Mouse (Mus musculus) C2C12 (cell line): ENCODE measurements around the gene Ankrd27. TPM values are rescaled to one million over a fixed set of nuclear protein-coding genes. Genes with fewer than 3 reads are reported as not detected.
A peak's percentile ranks its signal among the peaks of the same experiment; 100 is the strongest.

ENCODE experiments used
- H3K27me3 ChIP-seq: one replicate; pipeline ENCODE4 v1.6.1; 2011; ENCODE audit not compliant: control insufficient read depth, insufficient read depth, insufficient read length
- H3K36me3 ChIP-seq: one replicate; pipeline ENCODE4 v1.6.1; 2011; ENCODE audit not compliant: control insufficient read depth, insufficient read depth
- H3K4me3 ChIP-seq: one replicate; pipeline ENCODE4 v1.5.1; 2011; ENCODE audit warnings: mild to moderate bottlenecking, control low read depth; ENCODE audit not compliant: poor library complexity, insufficient read depth, severe bottlenecking
- H3K79me2 ChIP-seq: one replicate; pipeline ENCODE4 v1.6.1; 2011; ENCODE audit not compliant: control insufficient read depth, insufficient read depth
- H3K79me3 ChIP-seq: one replicate; pipeline ENCODE4 v1.6.1; 2011; ENCODE audit warnings: low read depth, control low read depth
- H3ac ChIP-seq: one replicate; pipeline ENCODE3; 2011; ENCODE audit warnings: low read depth; ENCODE audit not compliant: control insufficient read depth, insufficient read length
- CEBPB ChIP-seq: IDR thresholded peaks from one replicate; pipeline ENCODE4 v1.6.1; 2011; ENCODE audit warnings: low read depth, mild to moderate bottlenecking, control low read depth, moderate library complexity
- CTCF ChIP-seq: IDR thresholded peaks from one replicate; pipeline ENCODE4 v1.5.1; 2011; ENCODE audit not compliant: control insufficient read depth, insufficient read depth, insufficient read length
- FOSL1 ChIP-seq: IDR thresholded peaks from one replicate; pipeline ENCODE4 v1.8.0; 2011; ENCODE audit warnings: mild to moderate bottlenecking, low read length; ENCODE audit not compliant: poor library complexity, insufficient read depth, severe bottlenecking
- MAX ChIP-seq: IDR thresholded peaks from one replicate; pipeline ENCODE4 v1.6.1; 2011; ENCODE audit warnings: mild to moderate bottlenecking, control low read depth
- MYOD1 ChIP-seq: IDR thresholded peaks from one replicate; pipeline ENCODE4 v1.6.1; 2011; ENCODE audit warnings: low read depth; ENCODE audit not compliant: control insufficient read depth, insufficient read length
- MYOG ChIP-seq: IDR thresholded peaks from one replicate; pipeline ENCODE4 v1.6.1; 2011; ENCODE audit not compliant: control insufficient read depth, insufficient read length; ENCODE audit errors: extremely low read depth
- USF1 ChIP-seq: IDR thresholded peaks from one replicate; pipeline ENCODE4 v1.6.1; 2011; ENCODE audit warnings: low read depth, mild to moderate bottlenecking, control low read depth, moderate library complexity
- polyA plus RNA-seq: library from polyadenylated mRNA; unstranded; fragments of >200 nt; fragmentation: generic; extraction: Trizol; gene quantifications from one replicate; pipeline ENCODE4 v1.2.1, GENCODE M21; 2012; ENCODE audit warnings: missing spikeins

Gene Ankrd27
- polyA plus RNA-seq, 1 experiment: 19.5 TPM

DNA sequence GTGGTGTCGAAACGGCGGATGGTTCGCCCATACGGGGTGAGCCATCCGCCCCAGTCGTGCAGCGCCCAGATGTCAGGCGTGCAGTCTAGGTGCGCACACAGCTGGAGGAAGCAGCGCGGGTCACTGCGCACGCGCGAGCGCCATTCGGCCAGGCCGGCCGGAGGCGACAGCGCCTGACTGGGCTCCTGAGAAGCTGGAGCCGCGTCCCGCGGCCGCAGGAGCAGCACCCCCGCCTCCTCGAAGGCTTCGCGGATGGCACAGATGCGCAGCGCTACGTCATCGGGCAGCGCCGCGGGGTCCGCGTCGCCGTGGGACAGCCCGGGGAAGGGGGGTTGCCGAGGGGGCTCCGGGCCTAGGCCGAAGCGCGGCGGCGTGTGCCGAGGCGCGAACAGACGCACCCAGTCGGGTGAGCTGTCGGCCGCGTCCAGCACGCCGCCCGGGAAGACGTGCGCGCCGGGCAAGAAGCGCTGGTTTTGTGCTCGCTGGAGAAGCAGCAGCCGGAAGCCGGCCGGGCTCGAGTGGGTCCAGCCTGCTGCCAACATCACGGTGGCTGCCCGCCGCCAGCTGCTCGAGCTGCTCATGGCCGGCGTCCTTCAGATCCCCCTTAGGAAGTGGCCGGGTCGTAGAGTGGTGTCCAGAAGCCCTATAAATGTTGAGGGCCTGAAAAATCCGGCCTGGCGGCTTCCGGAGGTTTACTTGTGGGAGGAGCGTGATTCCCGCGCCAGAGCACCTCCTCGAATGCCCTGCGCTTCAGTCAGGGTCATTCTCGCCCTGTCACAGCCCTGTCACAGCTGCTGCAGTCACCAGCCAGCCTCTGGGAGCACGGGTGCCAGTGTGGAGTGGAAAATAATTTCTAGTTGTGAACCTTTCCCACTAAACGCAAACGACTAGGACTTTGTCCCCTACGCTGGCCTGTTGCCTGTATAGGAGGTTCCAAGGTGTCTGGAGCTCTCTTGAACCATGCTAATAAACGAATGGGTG, 30.5 kb upstream of the Ankrd27 start:
- peak overlapping the region; percentile 59 for H3ac ChIP-seq
- no peaks in the 10 kb centered on the region for H3K79me2 ChIP-seq
- TF ChIP-seq MYOD1 (no peak), CTCF (no peak), CEBPB (no peak), USF1 (no peak), FOSL1 (no peak), MAX (no peak), MYOG (no peak)
- H3K27me3 ChIP-seq: no peaks in the 10 kb centered on the region
- peaks cover 3% of the 10 kb centered on the region for H3K79me3 ChIP-seq
- peaks cover 10% of the 10 kb centered on the region for H3K36me3 ChIP-seq
- H3K4me3 ChIP-seq: peak overlapping the region; percentile 56

DNA sequence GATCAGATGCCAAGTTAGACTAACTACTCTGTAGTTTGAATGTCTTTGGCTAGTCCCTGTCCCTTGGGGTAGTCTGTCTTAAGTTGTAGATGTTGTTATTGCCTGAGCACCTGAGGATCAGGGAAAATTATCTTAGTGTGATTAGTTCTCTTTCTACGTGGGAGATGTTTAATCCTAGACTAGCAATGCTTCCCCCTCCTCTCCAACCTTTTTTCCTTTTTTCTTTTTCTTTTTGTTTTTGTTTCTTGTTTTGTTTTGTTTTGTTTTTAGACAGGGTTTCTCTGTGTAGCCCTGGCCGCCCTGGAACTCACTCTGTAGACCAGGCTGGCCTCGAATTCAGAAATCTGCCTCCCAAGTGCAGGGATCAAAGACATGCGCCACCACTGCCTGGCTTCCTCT, 29.8 kb upstream of the Ankrd27 start, which contains the start of gene Nudt19:
TSS of gene Nudt19 (minus strand) at position 100 of the 399 bp plus-strand sequence.
- H3K4me3 ChIP-seq: peak within 1 kb of the TSS; percentile 56
- TF ChIP-seq MYOG (no peak), MAX (no peak), CTCF (no peak), FOSL1 (no peak), MYOD1 (no peak), CEBPB (no peak), USF1 (no peak)
- peaks cover 3% of the 10 kb centered on the region for H3K36me3 ChIP-seq
- peaks cover 3% of the 10 kb centered on the region for H3K79me3 ChIP-seq
- no peaks in the 10 kb centered on the region for H3K79me2 ChIP-seq
- peak within 1 kb of the TSS; percentile 59 for H3ac ChIP-seq
- peaks cover 5% of the 10 kb centered on the region for H3K27me3 ChIP-seq

DNA sequence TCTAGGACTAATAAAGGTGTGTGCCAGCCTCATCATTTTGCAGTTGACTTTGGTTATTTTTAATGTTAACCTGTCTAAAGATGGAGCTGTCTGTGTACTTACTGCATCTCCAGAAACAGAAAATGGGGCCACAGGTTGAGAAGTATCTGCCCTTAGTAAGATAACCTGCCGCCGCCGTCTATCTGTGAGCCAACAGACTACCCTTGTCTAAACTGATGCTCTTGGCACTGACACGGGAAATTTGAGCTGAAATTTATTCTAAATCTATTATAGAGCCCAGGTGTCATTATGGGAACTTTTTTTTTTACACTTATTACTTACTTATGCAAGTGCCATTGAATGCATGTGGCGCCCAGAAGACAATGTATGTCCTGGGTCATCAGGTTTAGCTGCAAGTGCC, 29.1 kb upstream of the Ankrd27 start:
- peaks cover 12% of the 10 kb centered on the region for H3K27me3 ChIP-seq
- no peaks in the 10 kb centered on the region for H3K36me3 ChIP-seq
- TF ChIP-seq USF1 (no peak), MAX (no peak), CTCF (no peak)
- no peak overlapping the region for H3ac ChIP-seq
- H3K79me2 ChIP-seq: no peaks in the 10 kb centered on the region
- peaks cover 3% of the 10 kb centered on the region for H3K79me3 ChIP-seq
- H3K4me3 ChIP-seq: no peak overlapping the region

DNA sequence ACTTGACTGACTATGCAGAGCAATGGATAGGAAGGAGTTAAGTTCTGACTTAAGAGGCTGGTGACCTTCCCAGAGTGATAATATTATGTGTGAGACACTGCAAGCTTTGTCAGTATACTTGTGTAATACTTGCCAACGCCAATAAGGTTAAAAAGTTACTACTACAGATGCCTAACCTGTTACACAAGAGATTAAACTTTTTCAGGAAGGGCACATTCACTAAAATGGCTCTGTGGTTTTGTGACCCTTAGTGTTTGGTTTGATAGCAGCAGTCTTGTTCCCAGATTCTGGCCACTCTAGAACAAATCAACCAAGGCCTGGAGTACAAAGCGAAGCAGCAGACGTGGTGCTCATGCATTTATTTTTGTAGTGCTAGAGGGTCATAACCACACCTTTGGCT, 28.5 kb upstream of the Ankrd27 start:
- no peaks in the 10 kb centered on the region for H3K79me2 ChIP-seq
- H3K79me3 ChIP-seq: peaks cover 3% of the 10 kb centered on the region
- peaks cover 18% of the 10 kb centered on the region for H3K27me3 ChIP-seq
- no peaks in the 10 kb centered on the region for H3K36me3 ChIP-seq
- TF ChIP-seq FOSL1 (no peak), CEBPB (no peak), MYOD1 (no peak), MYOG (no peak), USF1 (no peak), MAX (no peak), CTCF (no peak)
- H3ac ChIP-seq: no peak overlapping the region
- H3K4me3 ChIP-seq: no peak overlapping the region

DNA sequence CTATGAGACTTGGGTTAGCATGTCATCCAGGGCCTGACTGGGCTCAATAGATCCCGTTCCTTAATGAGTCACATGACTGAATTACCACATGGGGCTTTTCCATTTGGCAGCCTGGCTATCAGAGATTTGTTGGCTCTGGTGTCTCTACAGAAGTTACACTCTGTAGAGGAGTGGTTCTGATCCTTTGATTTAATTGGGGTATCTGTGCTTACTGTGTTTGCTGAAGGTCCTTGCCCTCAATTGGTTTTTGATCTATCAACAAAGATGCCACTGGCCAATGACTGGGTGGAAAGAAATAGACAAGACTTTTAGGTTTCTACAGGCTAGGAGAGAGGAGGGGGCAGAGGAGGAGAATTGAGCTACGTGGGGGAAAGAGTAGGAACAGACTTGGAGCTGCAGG, 27.4 kb upstream of the Ankrd27 start:
- Histone ChIP-seq H3K79me3 (peaks cover 3% of the 10 kb centered on the region), H3ac (no peak overlapping the region), H3K36me3 (no peaks in the 10 kb centered on the region), H3K27me3 (peaks cover 24% of the 10 kb centered on the region), H3K4me3 (no peak overlapping the region), H3K79me2 (no peaks in the 10 kb centered on the region)
- TF ChIP-seq MYOG: no peak
- peak; percentile 44 for TF ChIP-seq USF1
- no peak for TF ChIP-seq MYOD1
- TF ChIP-seq MAX: no peak

DNA sequence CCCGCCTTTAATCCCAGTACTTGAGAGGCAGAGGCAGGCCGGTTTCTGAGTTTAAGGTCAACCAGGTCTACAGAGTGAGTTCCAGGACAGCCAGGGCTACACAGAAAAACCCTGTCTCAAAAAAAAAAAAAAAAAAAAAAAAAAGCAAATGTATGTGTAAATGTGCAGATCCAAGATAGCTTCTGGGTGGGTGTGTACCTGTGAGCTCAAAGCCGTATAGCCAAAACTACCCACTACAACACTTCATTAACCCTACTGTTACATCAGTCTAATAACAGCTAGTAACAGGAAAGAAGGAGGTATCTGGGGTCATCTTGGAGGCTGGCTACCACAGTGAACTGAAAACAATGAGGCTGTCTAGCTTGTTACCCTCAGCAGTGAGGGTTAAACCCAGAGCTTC, 26.2 kb upstream of the Ankrd27 start:
- H3K36me3 ChIP-seq: no peaks in the 10 kb centered on the region
- H3K79me3 ChIP-seq: no peaks in the 10 kb centered on the region
- H3K79me2 ChIP-seq: no peaks in the 10 kb centered on the region
- peaks cover 24% of the 10 kb centered on the region for H3K27me3 ChIP-seq
- TF ChIP-seq MYOG: no peak
- TF ChIP-seq MAX: no peak
- TF ChIP-seq FOSL1: no peak
- TF ChIP-seq USF1: no peak
- TF ChIP-seq CTCF: no peak
- TF ChIP-seq MYOD1: no peak
- no peak for TF ChIP-seq CEBPB
- H3K4me3 ChIP-seq: no peak overlapping the region
- no peak overlapping the region for H3ac ChIP-seq
